Mouse (Mus musculus) duodenum, adult 2 months (tissue): ENCODE results near the gene Rcn1. TPM values are rescaled to one million over a fixed set of nuclear protein-coding genes. Genes with fewer than 3 reads are reported as not detected.

Experiments
- polyA plus RNA-seq: library from polyadenylated mRNA; depleted of rRNA; stranded (reverse); fragments of >200 nt; gene quantifications from 2 replicates; pipeline ENCODE4 v1.2.3, GENCODE M21; 2012; ENCODE audit warnings: low replicate concordance; rRNA removed

Rcn1 gene
- 5.3 and 6.5 TPM in 2 replicates for polyA plus RNA-seq

DNA sequence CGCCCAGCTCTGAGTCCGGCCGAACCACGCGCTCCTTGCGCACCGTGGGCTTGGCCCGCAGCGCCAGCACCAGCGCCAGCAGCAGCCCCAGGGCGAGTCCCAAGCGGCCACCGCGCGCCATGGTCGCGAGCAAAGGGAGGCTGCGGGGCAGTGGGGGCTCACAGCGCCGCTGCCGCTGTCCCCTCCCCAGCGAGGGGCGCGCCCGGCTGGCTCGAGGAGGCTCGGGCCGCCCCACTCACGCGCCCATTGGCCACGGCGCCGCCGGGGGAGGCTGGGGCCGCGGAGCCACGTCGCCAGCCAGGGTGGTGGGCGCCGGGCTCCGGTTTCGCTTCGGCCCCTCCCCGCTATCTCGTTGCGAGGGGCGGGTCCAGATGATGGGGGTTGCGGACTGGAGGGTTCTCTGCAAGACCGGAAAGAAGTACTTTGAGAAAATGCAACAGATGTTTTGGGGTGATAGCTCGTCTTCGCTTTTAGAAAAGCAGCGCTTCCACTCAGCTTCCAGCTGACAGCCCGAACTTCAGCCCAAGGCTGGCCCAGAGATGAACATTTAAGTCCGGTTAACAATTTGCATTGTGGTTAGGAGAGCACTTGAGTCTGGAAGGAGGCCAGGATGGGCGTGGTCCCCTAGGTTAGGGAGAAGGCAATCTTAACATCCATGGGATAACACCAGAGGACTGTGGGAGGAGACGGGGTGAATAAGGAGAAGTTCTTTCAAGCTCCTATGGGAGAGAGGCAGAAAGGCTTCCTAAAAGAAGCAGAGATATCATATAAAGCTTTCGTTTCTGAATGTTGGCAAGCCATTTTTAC lies at the start of gene Rcn1:
Gene Rcn1 (minus strand): TSS at position 235 of the 807 bp plus-strand sequence.

Other genes with a start within 250 kb of the Rcn1 start
- gene Them7, start 175.0 kb downstream of the Rcn1 start, polyA plus RNA-seq = 0.43 TPM in 1 of 2 replicates, not detected in the other